Mouse (Mus musculus) midbrain, postnatal 0 days (tissue): ENCODE data around the gene Klk1b24. TPM values are rescaled to one million over a fixed set of nuclear protein-coding genes. Genes with fewer than 3 reads are reported as not detected.
"Not testable (repeated sequence)": the region's sequence is repeated elsewhere in the genome, so short reads cannot be mapped to it uniquely, and the experiment has no call there.

Experiments
- ATAC-seq: fragments of 200-750 bp; cut with Nextera tagmentation; 2 replicates; pipeline ENCODE4 v1.8.0; 2017; ENCODE audit warnings: moderate number of reproducible peaks, mild to moderate bottlenecking, moderate TSS enrichment, moderate library complexity; ENCODE audit not compliant: low FRiP score
- DNase-seq: peaks from one replicate; pipeline ENCODE4 v3.0.0-alpha.2; 2015; ENCODE audit warnings: low spot score
- H3K27ac ChIP-seq: fragments of 300-500 bp; sonication (generic); 2 replicates; pipeline ENCODE4 v1.5.1; 2014; ENCODE audit warnings: low read depth, mild to moderate bottlenecking, low read length, mixed read lengths
- H3K27me3 ChIP-seq: fragments of 300-500 bp; sonication (generic); 2 replicates; pipeline ENCODE4 v1.6.1; 2014; ENCODE audit warnings: low read length, control low read depth, mixed read lengths; ENCODE audit not compliant: insufficient read depth
- H3K36me3 ChIP-seq: fragments of 300-500 bp; sonication (generic); 2 replicates; pipeline ENCODE4 v1.6.1; 2014; ENCODE audit warnings: low read length, control low read depth, mixed read lengths; ENCODE audit not compliant: insufficient read depth
- H3K4me1 ChIP-seq: fragments of 300-500 bp; sonication (generic); 2 replicates; pipeline ENCODE4 v1.6.1; 2014; ENCODE audit warnings: mild to moderate bottlenecking, control low read depth, antibody characterized with exemption, low read length, mixed read lengths; ENCODE audit not compliant: insufficient read depth
- H3K4me2 ChIP-seq: fragments of 300-500 bp; sonication (generic); 2 replicates; pipeline ENCODE4 v1.6.1; 2014; ENCODE audit warnings: low read depth, mild to moderate bottlenecking, low read length, mixed read lengths; ENCODE audit not compliant: poor library complexity, severe bottlenecking
- H3K4me3 ChIP-seq: fragments of 300-500 bp; sonication (generic); 2 replicates; pipeline ENCODE4 v1.5.1; 2014; ENCODE audit warnings: low read depth, mild to moderate bottlenecking, low read length, moderate library complexity
- H3K9ac ChIP-seq: fragments of 300-500 bp; sonication (generic); replicated peaks from 2 replicates; pipeline ENCODE4 v1.6.1; 2014; ENCODE audit warnings: mild to moderate bottlenecking, low read length, moderate library complexity, mixed read lengths; ENCODE audit not compliant: poor library complexity, severe bottlenecking
- H3K9me3 ChIP-seq: fragments of 300-500 bp; sonication (generic); 2 replicates; pipeline ENCODE4 v1.6.1; 2016; ENCODE audit warnings: low read length, control low read depth
- CTCF ChIP-seq: IDR thresholded peaks from 2 replicates; pipeline ENCODE4 v1.5.1; 2016; ENCODE audit warnings: antibody characterized with exemption, mild to moderate bottlenecking
- WGBS: fragments of 180-500 bp; shearing (Covaris S2); extraction: QIAGEN DNeasy Blood & Tissue Kit; methylation state at CpG from one replicate; pipeline ENCODE4 v1.1.7; 2014; 5-methylcytosine and 5-hydroxymethylcytosine counted together
- polyA plus RNA-seq: library from polyadenylated mRNA; unstranded; fragments of >200 nt; fragmentation: Nextera tagmentation; extraction: Ambion mirVana; gene quantifications from 2 replicates; pipeline ENCODE4 v1.2.1, GENCODE M21; 2015
- total RNA-seq: library from RNA; depleted of rRNA; stranded (reverse); fragments of >200 nt; gene quantifications from 2 replicates; pipeline ENCODE4 v1.2.3, GENCODE M21; 2014; rRNA removed

Klk1b24 gene
- not detected in 2 replicates for total RNA-seq
- polyA plus RNA-seq, result not detected in 2 replicates

DNA sequence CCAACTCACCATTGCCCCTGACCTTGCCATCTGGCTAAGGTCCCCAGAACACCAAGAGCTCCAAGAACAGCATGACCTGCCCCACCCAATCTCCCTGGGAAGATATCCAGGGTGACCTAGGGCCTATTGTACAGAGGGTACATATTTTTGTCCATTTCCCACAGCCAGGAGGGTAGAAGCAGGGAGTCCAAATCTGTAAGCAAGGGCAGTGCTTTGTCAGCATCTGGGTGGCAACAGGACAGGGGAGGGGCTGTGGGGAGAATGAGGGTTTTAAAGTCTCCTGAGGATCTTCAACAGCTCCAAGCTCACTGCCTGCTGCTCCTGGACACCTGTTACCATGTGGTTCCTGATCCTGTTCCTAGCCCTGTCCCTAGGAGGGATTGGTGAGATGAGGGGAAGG, at the start of gene Klk1b24:
TSS of gene Klk1b24 (plus strand) at position 301 of the 400 bp plus-strand sequence.
- not testable (repeated sequence) for H3K9ac ChIP-seq, H3K4me3 ChIP-seq, H3K27ac ChIP-seq, H3K27me3 ChIP-seq, H3K9me3 ChIP-seq, ATAC-seq, H3K4me2 ChIP-seq, H3K4me1 ChIP-seq, DNase-seq, H3K36me3 ChIP-seq

DNA sequence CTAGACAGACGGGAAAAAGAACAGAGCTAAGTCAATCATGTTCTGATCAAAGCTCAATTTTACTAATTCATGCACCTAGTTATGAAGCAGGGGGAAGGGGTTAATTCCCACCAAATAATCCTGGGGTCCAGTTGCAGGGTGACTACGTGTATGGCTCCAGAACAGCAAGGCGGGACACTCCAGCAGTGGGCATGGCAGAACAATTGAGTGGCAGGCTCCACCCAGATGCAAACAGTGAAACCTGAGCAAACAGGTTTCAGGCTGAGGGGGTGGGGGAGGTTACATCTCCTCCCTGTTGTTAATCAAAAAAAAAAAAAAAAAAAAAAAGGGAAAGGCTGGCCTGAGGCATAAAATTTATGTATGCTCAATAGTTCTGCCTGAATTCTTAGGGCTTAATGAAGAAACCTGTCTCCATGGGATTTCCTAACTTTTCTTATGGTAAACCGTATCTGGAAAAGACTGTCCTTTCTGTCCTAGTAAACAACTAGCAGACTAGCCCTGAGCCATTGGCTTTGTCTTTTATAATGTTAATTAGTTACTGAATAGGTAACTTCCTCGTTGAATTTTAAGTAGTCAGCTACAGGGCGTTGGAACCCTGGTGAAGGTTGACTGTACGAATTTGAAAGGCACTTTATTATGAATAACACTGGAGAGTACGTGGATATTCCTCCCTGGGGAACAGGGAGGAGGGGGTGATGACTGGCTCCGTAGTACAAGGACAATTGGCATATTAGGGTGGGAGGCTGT, 8.6 kb upstream of the Klk1b24 start:
- Histone ChIP-seq H3K4me1 (no peaks in the 10 kb centered on the region), H3K36me3 (no peaks in the 10 kb centered on the region), H3K4me2 (no peak overlapping the region), H3K9me3 (no peaks in the 10 kb centered on the region), H3K27ac (no peak overlapping the region), H3K4me3 (no peak overlapping the region), H3K9ac (no peak overlapping the region), H3K27me3 (no peaks in the 10 kb centered on the region)
- WGBS, result 42% methylated on average over 9 of the region's 9 CpGs
- no peak for ATAC-seq
- no peak for DNase-seq
- no peak for TF ChIP-seq CTCF

DNA sequence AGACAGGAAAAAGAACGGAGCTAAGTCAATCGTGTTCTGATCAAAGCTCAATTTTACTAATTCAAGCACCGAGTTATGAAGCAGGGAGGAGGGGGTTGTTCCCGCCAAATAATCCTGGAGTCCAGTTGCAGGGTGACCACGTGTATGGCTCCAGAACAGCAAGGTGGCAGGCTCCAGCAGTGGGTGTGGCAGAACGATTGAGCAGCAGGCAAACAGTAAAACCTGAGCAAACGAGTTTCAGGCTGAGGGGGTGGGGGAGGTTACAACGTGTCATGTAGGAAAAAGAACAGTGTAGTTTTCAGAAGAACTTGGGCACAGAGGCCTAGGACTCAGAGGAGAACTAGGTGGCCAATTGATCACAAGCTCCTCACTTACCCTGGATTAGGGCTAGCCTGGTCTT, 1.5 kb upstream of the Klk1b24 start:
- H3K27ac ChIP-seq, H3K9ac ChIP-seq, H3K9me3 ChIP-seq, H3K27me3 ChIP-seq, H3K4me1 ChIP-seq, H3K36me3 ChIP-seq, H3K4me3 ChIP-seq, DNase-seq, ATAC-seq, H3K4me2 ChIP-seq: not testable (repeated sequence)
- 77% methylated on average over 8 of the region's 8 CpGs for WGBS

DNA sequence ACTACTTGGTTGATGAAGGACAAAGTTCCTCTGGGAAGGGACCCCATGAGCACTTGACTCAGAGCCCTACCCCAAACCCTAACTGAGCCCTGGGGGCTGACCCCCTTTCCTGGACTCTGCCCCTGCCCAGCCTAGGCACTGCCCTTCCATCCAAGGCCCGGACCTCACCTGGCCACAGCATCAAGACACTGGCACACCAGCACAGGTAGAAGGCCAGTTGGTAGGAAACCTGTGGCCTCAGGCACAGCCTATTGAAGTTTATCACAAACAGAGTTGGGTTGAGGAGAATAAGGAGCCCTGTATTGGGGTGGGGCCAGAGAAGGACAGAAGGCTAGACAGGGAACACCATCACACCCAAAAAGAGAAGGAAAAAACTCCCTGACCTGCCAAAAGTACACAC, 5.4 kb downstream of the Klk1b24 start:
- H3K4me3 ChIP-seq, DNase-seq, H3K4me1 ChIP-seq, H3K4me2 ChIP-seq, H3K27me3 ChIP-seq, ATAC-seq, H3K9ac ChIP-seq, H3K27ac ChIP-seq, H3K9me3 ChIP-seq, H3K36me3 ChIP-seq: not testable (repeated sequence)
- WGBS, result 93% methylated on average over 1 of the region's 1 CpGs

DNA sequence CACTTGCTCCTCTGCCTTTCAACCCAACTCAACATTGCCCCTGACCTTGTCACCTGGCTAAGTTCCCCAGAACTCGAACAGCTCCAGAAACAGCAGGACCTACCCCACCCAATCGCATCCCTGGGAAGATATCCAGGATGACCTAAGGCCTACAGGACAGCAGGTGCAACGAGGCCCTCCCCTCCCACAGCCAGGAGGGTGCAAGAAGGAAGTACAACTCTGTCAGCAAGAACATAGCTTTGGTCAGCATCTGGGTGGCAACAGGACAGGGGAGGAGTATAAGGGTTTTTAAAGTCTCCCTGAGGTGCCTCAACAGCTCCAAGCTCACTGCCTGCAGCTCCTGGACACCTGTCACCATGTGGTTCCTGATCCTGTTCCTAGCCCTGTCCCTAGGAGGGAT, 9.9 kb downstream of the Klk1b24 start, which contains the start of gene Klk1b3:
TSS of gene Klk1b3 (plus strand) at position 301 of the 400 bp plus-strand sequence.
- no peak for TF ChIP-seq CTCF
- Histone ChIP-seq H3K27me3 (no peaks in the 10 kb centered on the region), H3K27ac (no peak within 1 kb of the TSS), H3K4me2 (no peak within 1 kb of the TSS), H3K9me3 (no peaks in the 10 kb centered on the region), H3K36me3 (no peaks in the 10 kb centered on the region), H3K4me3 (no peak within 1 kb of the TSS), H3K4me1 (no peaks in the 10 kb centered on the region), H3K9ac (no peak within 1 kb of the TSS)
- WGBS, result 59% methylated on average over 3 of the region's 3 CpGs
- DNase-seq (no peak), ATAC-seq (no peak)

DNA sequence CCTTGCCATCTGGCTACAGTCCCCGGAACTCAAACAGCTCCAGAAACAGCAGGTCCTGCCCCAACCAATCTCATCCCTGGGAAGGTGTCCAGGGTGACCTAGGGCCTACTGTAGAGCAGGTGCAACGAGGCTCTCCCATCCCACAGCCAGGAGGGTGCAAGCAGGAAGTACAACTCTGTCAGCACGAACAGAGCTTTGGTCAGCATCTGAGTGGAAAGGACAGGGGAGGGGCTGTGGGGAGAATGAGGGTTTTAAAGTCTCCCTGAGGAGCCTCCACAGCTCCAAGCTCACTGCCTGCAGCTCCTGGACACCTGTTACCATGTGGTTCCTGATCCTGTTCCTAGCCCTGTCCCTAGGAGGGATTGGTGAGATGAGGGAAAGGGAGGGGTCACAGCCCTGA, 19.1 kb downstream of the Klk1b24 start, which contains the start of gene Klk1b4:
TSS of gene Klk1b4 (plus strand) at position 301 of the 400 bp plus-strand sequence.
- not testable (repeated sequence) for H3K27ac ChIP-seq, H3K4me1 ChIP-seq, H3K4me2 ChIP-seq, ATAC-seq, DNase-seq, H3K9me3 ChIP-seq, H3K9ac ChIP-seq, H3K36me3 ChIP-seq, H3K4me3 ChIP-seq, H3K27me3 ChIP-seq
- WGBS, result 53% methylated on average over 3 of the region's 3 CpGs
